Mouse (Mus musculus) midbrain, embryonic 13.5 days (tissue): ENCODE results near the gene Rad51b. TPM values are rescaled to one million over a fixed set of nuclear protein-coding genes. Genes with fewer than 3 reads are reported as not detected.

Experiments used
- ATAC-seq: fragments of 200-750 bp; cut with Nextera tagmentation; 2 replicates; pipeline ENCODE4 v1.8.0; 2017; ENCODE audit warnings: mild to moderate bottlenecking, moderate TSS enrichment, moderate library complexity
- H3K27ac ChIP-seq: fragments of 300-500 bp; sonication (generic); 2 replicates; pipeline ENCODE4 v1.5.1; 2015; ENCODE audit warnings: inconsistent platforms, mild to moderate bottlenecking, moderate library complexity
- H3K27me3 ChIP-seq: fragments of 300-500 bp; sonication (generic); 2 replicates; pipeline ENCODE4 v1.6.1; 2015; ENCODE audit warnings: mild to moderate bottlenecking, inconsistent platforms
- H3K36me3 ChIP-seq: fragments of 300-500 bp; sonication (generic); 2 replicates; pipeline ENCODE4 v1.6.1; 2015; ENCODE audit warnings: mild to moderate bottlenecking, inconsistent platforms
- H3K4me1 ChIP-seq: fragments of 300-500 bp; sonication (generic); replicated peaks from 2 replicates; pipeline ENCODE4 v1.6.1; 2015; ENCODE audit warnings: inconsistent platforms
- H3K4me2 ChIP-seq: fragments of 300-500 bp; sonication (generic); replicated peaks from 2 replicates; pipeline ENCODE4 v1.6.1; 2015; ENCODE audit warnings: moderate library complexity, mild to moderate bottlenecking, inconsistent platforms
- H3K4me3 ChIP-seq: fragments of 300-500 bp; sonication (generic); replicated peaks from 2 replicates; pipeline ENCODE4 v1.5.1; 2015; ENCODE audit warnings: mild to moderate bottlenecking, inconsistent platforms
- H3K9ac ChIP-seq: fragments of 300-500 bp; sonication (generic); replicated peaks from 2 replicates; pipeline ENCODE4 v1.6.1; 2015; ENCODE audit warnings: mild to moderate bottlenecking, inconsistent platforms
- H3K9me3 ChIP-seq: fragments of 300-500 bp; sonication (generic); 2 replicates; pipeline ENCODE4 v1.6.1; 2016; ENCODE audit warnings: mild to moderate bottlenecking, inconsistent platforms
- WGBS: fragments of 180-500 bp; shearing (Covaris S2); methylation state at CpG from one replicate; pipeline ENCODE4 v1.1.7; 2015; 5-methylcytosine and 5-hydroxymethylcytosine counted together
- polyA plus RNA-seq: library from polyadenylated mRNA; unstranded; fragments of >200 nt; fragmentation: Nextera tagmentation; extraction: Ambion mirVana; gene quantifications from 2 replicates; pipeline ENCODE4 v1.2.1, GENCODE M21; 2015

Gene Rad51b
- polyA plus RNA-seq, 1 experiment from 2014 or later: 3.2 TPM

DNA sequence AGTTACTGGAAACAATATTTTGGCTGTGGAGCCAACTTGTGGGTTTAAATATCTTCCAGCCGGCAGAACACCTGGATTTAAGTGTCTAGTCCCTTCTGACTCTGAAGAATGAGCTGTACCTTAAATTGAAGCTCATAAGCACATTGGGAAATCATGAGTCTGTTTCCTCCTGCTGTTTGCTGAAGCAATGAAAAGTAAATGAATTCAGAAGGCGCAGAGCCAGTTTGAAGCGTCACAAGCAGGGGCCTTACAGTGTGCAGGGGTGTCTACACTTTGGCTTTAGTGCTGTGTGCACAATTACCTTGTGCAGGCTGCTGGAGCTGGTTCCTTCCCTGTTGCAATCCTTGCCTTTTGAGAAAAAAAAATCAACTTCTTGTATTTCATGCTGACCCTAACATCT is 305.6 kb downstream of the Rad51b start:
- Histone ChIP-seq H3K9me3 (no peaks in the 10 kb centered on the region), H3K27me3 (no peaks in the 10 kb centered on the region), H3K9ac (no peak overlapping the region), H3K27ac (no peak overlapping the region), H3K4me1 (0 out of 2 replicates have a peak, but pooled peaks cover 3% of the 10 kb centered on the region), H3K4me3 (no peak overlapping the region), H3K4me2 (no peak overlapping the region), H3K36me3 (no peaks in the 10 kb centered on the region)
- 92% methylated on average over 3 of the region's 3 CpGs for WGBS
- no peak for ATAC-seq

DNA sequence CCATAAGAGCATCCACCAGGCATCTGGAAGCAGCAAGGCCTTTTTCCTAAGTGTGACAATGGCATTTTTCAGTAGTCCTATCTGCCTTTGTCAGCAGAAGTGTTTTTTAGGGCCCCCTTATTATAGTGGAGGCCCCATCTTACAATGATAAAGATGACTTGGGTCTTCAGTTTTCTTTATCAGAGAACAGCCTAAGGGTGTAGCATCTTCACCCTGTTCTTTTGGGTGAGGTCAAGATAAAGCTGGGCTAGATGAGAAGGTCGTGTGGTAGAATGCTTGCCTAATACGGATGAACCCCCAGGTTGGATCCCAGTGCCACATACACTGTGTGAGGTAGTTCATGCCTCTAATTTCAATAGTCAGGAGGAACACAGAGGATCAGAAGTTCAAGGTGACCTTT is 307.8 kb downstream of the Rad51b start:
- H3K27me3 ChIP-seq: no peaks in the 10 kb centered on the region
- no peak for ATAC-seq
- 95% methylated on average over 2 of the region's 2 CpGs for WGBS

DNA sequence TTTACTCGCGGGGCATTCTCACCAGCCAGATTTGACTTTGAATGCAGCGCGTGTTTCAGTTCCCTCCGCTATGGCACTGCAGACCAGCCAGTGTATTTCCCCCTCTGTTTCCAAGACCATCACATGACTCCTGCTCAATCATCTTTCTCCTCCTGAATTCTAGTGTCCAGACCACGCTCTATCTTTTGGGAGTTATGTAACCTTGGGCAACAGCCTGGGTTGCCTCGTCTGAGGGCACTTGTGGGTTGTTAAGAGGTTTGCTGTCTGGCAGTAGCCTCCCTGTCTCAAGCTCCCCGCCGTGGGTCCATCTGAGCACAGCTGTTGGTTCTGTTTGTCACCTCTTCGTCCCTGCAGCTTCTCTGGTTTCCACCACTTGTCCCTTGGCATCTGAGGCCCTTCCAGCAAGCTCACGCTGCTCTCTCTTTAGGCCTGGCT is 309.1 kb downstream of the Rad51b start:
- H3K4me2 ChIP-seq: no peak overlapping the region
- ATAC-seq: no peak
- no peaks in the 10 kb centered on the region for H3K36me3 ChIP-seq
- 94% methylated on average over 11 of the region's 11 CpGs for WGBS
- peaks cover 18% of the 10 kb centered on the region for H3K4me1 ChIP-seq
- no peaks in the 10 kb centered on the region for H3K9me3 ChIP-seq
- peaks cover 9% of the 10 kb centered on the region for H3K27me3 ChIP-seq
- no peak overlapping the region for H3K4me3 ChIP-seq
- no peak overlapping the region for H3K9ac ChIP-seq
- H3K27ac ChIP-seq: no peak overlapping the region

More for the DNA sequence above, 307.8 kb downstream of the Rad51b start:
- peaks cover 19% of the 10 kb centered on the region for H3K4me1 ChIP-seq
- no peaks in the 10 kb centered on the region for H3K36me3 ChIP-seq
- H3K9me3 ChIP-seq: no peaks in the 10 kb centered on the region
- no peak overlapping the region for H3K9ac ChIP-seq
- no peak overlapping the region for H3K4me2 ChIP-seq
- H3K4me3 ChIP-seq: no peak overlapping the region
- H3K27ac ChIP-seq: no peak overlapping the region

DNA sequence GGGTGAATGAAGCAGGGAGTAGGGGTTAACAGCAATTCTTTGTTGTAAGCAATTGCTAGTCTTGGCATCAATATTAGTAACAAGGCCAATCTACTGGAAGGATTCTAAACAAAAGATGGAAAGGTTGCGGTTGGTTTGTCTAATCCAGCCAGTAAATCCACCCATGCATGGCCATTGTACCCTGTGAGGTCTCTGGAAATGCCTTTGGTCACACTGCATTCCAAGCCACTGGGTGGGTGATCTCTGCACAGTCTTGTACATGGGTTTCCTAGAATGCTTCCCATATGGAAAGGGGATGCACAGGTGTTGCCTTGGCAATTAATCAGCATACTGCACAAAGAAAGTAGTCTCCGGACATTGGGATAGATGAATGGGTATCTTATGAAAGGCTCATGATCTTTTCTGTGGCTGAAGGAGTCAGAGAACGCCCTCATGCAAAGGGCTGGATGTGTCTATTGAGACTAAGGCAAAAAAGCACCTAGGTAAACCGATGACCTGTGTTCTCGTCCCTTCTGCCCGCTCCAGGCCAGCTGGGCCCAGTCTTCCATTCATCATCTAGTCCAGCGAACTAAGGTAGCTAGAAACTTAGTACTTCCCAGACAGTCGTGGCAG is 312.4 kb downstream of the Rad51b start:
- WGBS: 21% methylated on average over 8 of the region's 8 CpGs
- ATAC-seq: peak; percentile 78
- H3K27me3 ChIP-seq: peaks cover 14% of the 10 kb centered on the region
- no peaks in the 10 kb centered on the region for H3K9me3 ChIP-seq
- no peak overlapping the region for H3K4me2 ChIP-seq
- H3K36me3 ChIP-seq: no peaks in the 10 kb centered on the region
- no peak overlapping the region for H3K9ac ChIP-seq
- H3K27ac ChIP-seq: no peak overlapping the region
- H3K4me3 ChIP-seq: no peak overlapping the region
- H3K4me1 ChIP-seq: peaks cover 26% of the 10 kb centered on the region

DNA sequence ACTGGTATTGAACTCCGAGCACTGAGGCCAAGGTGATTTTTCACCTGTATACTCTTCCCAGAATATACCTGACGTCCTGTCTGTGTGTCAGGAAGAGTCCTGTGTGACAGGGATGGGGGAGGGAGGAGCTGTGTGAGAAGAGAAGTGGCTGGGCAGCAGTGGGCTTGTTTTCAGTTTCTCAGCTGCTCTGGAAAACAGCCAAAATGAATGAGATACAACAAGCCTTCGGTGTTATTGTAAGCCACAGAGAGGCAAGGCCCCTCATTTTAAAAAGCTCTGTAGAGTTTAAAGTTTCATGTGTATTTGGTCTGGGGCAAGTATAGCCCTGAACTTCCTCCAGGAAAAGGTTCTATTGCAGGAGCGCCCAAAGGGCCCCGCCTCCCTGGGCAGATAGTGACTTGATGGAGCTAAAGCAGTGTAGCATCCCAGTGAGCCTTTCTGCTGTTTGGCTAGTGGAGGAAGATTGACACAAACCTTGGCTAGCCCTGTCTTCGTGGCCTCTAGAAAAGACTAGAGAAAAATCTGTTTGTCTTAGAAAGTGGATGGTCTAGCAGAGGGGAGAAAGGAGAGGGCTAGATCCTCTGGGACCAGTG is 313.5 kb downstream of the Rad51b start:
- Histone ChIP-seq H3K9ac (no peak overlapping the region), H3K36me3 (no peaks in the 10 kb centered on the region), H3K27me3 (peaks cover 14% of the 10 kb centered on the region), H3K4me2 (no peak overlapping the region), H3K9me3 (no peaks in the 10 kb centered on the region), H3K4me3 (no peak overlapping the region), H3K4me1 (peaks cover 26% of the 10 kb centered on the region), H3K27ac (no peak overlapping the region)
- 73% methylated on average over 6 of the region's 6 CpGs for WGBS
- ATAC-seq: no peak

DNA sequence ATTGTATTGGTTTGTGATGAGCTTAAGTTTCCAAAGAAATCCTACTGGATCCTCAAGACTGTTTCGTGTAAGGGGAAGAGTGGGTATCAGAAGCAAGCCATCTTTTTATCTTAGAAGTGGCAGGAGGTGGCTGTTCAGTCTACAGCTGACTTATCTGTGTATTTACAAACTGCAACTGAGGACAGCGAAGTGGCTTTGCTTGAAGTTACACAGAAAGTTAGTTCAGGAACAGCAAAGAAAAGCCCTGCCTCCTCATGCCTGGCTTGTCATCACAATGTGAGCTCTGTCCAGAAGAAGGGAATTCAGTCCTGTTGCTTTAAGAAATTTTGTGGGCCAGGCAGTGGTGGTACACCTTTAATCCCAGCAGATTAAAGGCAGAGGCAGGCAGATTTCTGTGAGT is 314.6 kb downstream of the Rad51b start:
- no peak for ATAC-seq
- H3K36me3 ChIP-seq: no peaks in the 10 kb centered on the region
- no peaks in the 10 kb centered on the region for H3K9me3 ChIP-seq
- 94% methylated on average over 2 of the region's 2 CpGs for WGBS
- H3K27me3 ChIP-seq: peaks cover 14% of the 10 kb centered on the region
- no peak overlapping the region for H3K4me2 ChIP-seq
- H3K27ac ChIP-seq: no peak overlapping the region
- no peak overlapping the region for H3K4me3 ChIP-seq
- no peak overlapping the region for H3K9ac ChIP-seq
- H3K4me1 ChIP-seq: peaks cover 26% of the 10 kb centered on the region

DNA sequence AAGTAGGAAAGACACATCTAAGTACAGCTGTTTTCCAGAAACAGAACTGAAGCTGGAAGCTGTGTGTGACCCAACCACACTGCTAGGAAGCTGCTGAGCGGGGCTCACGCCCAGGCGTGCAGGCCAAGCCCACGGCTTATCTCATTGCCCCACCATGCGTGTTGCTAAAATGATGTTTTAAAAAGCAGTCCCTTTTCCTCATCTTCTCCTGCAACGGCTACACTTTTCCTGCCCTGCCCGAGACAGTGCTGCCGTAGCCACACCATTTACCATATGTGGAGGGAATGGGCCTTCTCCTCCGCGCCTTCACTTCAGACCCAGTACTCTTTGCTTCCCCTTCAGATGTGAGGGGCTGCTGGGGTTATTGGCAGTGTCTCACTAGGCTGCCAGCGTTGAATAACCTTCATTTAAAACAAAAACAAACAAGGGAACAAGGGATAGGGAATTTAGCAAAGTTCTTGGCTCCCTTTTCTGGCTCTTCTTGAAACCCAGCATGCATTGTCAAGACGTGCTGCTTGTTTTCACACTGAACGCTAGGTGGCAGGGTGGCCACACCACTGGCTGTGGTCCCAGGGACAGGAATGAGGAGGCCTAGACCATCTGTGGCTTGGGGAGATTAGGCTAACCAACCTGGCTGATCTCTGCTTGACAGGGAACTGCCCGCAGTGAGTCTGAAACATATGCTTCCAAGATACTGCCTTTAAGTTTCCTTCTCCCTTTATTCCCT is 315.4 kb downstream of the Rad51b start:
- peak; percentile 93 for ATAC-seq
- Histone ChIP-seq H3K27ac (peak overlapping the region; percentile 57; the same call in 1 of the 2 replicates), H3K9me3 (no peaks in the 10 kb centered on the region), H3K4me3 (no peak overlapping the region), H3K36me3 (no peaks in the 10 kb centered on the region), H3K27me3 (peaks cover 14% of the 10 kb centered on the region), H3K4me2 (no peak overlapping the region), H3K4me1 (peaks cover 26% of the 10 kb centered on the region), H3K9ac (no peak overlapping the region)
- 48% methylated on average over 14 of the region's 14 CpGs for WGBS

DNA sequence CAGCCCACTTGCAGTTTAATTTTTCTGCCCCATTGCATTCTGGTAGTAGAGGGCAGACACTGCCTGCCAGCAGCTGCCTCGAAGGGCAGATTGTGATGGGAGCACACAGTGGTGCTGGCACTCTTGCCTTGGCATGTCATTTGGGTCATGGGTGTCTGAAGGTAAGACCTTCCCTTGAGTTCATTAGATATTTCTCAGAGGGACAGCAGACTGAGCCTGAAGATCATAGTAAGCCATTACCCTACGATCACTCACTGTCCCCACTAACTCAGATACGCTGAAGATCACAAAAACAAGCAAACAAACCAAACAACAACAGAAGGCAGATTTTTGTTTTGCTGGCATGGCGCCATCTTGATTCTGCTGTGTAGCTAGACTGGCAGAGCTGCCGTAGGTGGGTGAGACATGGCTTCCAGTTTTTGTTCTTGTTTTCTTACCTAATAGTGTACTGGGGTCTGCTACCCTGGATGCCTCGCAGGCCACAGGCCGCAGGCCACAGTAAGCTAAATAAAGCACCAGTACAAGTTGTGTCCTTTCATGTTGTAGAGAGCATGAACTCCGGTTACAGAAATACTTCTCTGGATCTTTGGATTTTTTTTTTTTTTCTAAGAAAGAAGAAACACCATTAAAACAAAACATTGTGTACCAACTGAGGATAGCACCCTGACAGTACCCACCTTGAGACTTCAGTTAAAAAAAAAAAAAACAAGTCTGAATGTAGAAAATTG is 316.1 kb downstream of the Rad51b start:
- no peaks in the 10 kb centered on the region for H3K36me3 ChIP-seq
- 84% methylated on average over 8 of the region's 8 CpGs for WGBS

DNA sequence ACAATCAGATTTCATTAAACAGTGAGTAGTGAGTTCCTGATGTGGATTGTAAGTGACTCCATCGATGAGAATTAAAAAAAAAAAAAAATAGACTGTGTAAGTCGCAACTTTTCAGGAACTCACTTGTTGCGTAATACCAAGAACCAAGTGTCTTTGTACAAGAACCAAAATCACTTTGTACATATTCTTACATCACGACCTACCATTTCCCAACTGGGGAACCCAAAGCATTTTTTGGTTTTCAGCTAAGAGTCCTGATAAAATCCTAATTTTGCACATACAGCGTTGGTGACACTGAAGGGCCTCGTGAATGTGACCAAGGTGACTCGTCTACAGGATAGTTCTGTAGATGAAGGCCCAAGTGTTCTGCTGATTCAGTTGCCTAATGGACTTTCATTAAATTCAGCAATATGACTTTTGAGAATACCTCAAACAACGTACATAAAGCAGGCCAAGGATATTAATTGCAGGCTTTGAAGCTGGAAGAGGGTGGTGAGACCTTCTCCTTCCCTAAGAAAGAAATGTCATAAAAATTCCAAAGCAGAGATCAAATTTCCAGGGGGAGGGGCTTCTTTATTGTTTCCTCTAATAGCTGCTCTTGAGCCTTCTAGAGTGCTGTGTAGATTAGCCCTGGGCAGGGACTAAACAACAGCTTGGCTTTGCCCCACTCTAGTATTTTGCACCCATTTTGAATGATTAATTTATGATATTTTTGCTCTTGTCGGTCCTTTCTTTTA is 316.9 kb downstream of the Rad51b start:
- ATAC-seq: no peak
- H3K4me2 ChIP-seq: no peak overlapping the region
- peaks cover 18% of the 10 kb centered on the region for H3K4me1 ChIP-seq
- no peak overlapping the region for H3K9ac ChIP-seq
- no peaks in the 10 kb centered on the region for H3K9me3 ChIP-seq
- H3K27ac ChIP-seq: no peak overlapping the region
- no peaks in the 10 kb centered on the region for H3K36me3 ChIP-seq
- H3K4me3 ChIP-seq: no peak overlapping the region
- 85% methylated on average over 9 of the region's 9 CpGs for WGBS
- H3K27me3 ChIP-seq: peaks cover 14% of the 10 kb centered on the region

More for the DNA sequence above, 316.1 kb downstream of the Rad51b start:
- no peaks in the 10 kb centered on the region for H3K9me3 ChIP-seq
- no peak overlapping the region for H3K9ac ChIP-seq
- no peak overlapping the region for H3K4me2 ChIP-seq
- ATAC-seq: peak; percentile 67; the same call in 1 of the 2 replicates
- peak overlapping the region; percentile 57 for H3K27ac ChIP-seq
- H3K4me1 ChIP-seq: peaks cover 26% of the 10 kb centered on the region
- H3K4me3 ChIP-seq: no peak overlapping the region
- peaks cover 14% of the 10 kb centered on the region for H3K27me3 ChIP-seq

DNA sequence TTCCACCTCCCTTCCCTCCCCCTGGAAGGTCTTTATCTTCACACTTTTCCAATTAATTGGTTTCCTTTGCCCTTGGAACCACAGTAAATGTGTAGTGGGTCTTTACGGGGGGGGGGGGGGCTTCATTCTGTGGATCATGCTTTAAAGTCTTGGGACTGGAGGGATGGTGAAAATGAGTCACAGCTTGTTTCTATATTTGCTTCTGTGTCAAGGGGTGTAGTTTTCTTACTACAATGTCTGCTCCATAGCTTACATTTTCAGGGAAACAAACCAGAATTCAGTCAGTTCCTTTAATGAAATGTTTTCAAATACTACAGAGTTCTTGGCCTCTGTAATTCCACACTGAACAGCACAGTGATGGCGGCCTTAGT is 317.5 kb downstream of the Rad51b start:
- H3K4me1 ChIP-seq: peaks cover 12% of the 10 kb centered on the region
- no peaks in the 10 kb centered on the region for H3K36me3 ChIP-seq
- H3K9ac ChIP-seq: no peak overlapping the region
- ATAC-seq: no peak
- H3K27ac ChIP-seq: no peak overlapping the region
- H3K4me2 ChIP-seq: no peak overlapping the region
- 86% methylated on average over 2 of the region's 2 CpGs for WGBS
- peaks cover 14% of the 10 kb centered on the region for H3K27me3 ChIP-seq
- H3K9me3 ChIP-seq: no peaks in the 10 kb centered on the region
- no peak overlapping the region for H3K4me3 ChIP-seq

DNA sequence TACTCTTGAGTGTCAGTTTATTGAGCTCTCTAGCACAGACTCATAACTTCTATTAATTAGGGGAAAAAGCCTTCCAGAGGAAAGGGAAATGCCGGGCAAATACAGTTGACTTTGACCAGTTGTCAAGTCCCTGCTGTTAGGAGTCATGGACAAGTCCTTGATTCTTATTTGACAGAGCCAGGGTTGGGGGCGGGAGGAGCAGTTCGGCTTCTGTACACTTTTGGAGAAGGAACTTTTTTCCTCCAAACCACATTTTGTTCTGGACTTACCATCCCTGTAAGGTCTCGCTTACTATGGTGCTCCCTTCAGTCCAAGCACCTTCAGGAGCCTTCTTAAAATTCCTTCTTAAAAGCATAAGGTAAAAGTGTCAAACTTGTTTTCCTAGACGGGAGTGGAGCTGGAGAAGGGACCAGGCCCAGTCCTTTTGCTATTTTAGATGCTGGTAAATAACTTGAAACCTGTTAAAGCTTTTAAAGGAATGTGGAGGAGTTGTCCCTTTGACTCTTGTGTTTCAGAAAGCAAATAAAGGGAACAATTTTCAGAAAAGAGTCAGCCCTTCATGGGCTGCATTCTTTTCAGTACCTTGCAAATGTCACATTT is 318.7 kb downstream of the Rad51b start:
- no peak overlapping the region for H3K4me2 ChIP-seq
- no peak for ATAC-seq
- WGBS: 82% methylated on average over 5 of the region's 5 CpGs
- peaks cover 7% of the 10 kb centered on the region for H3K4me1 ChIP-seq
- H3K9ac ChIP-seq: no peak overlapping the region
- no peaks in the 10 kb centered on the region for H3K36me3 ChIP-seq
- no peak overlapping the region for H3K27ac ChIP-seq
- H3K4me3 ChIP-seq: no peak overlapping the region
- no peaks in the 10 kb centered on the region for H3K9me3 ChIP-seq
- H3K27me3 ChIP-seq: peaks cover 9% of the 10 kb centered on the region
